Mouse (Mus musculus): ENCODE measurements around the gene Acvr1. TPM values are rescaled to one million over a fixed set of nuclear protein-coding genes. Genes with fewer than 3 reads are reported as not detected.

The Acvr1 gene
- polyA plus RNA-seq, 1 experiment from 2014 or later = 2.7 TPM

DNA sequence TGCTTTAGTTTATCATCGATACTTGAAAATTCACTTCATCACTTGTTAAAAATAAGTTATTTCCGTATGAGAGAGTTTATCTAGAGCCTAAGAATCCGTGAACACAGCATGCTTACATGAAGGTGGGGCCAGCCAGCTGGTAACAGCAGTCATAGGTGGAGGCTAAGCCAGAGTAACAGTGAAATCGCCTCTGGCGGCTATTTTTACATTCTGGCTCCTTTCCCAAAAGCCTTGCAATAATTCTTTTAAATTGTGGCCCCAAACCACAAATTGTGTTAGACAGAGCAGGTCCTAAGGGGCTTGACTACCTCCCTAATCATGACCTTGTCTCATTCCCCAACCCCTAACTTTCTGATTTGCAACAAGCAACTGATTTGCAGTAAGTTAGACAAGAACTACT, 214.1 kb downstream of the Acvr1 start:
- ATAC-seq = no peak
- 0 out of 2 replicates have a peak, but pooled peaks cover 7% of the 10 kb centered on the region for H3K4me1 ChIP-seq (ENCODE audit: insufficient read depth)
- no peak for DNase-seq
- no peak overlapping the region for H3K9ac ChIP-seq (replicated peaks)
- no peak for TF ChIP-seq EP300 (IDR thresholded peaks at IDR 0.05; ENCODE audit: low read depth)
- no peak for TF ChIP-seq CTCF (IDR thresholded peaks at IDR 0.05; ENCODE audit: low read depth)
- no peaks in the 10 kb centered on the region for H3K9me3 ChIP-seq (ENCODE audit: low read length)
- no peak overlapping the region for H3K27ac ChIP-seq (ENCODE audit: low read depth)
- WGBS (ENCODE audit: insufficient replicate concordance) = 61% methylated on average over 5 of the region's 5 CpGs
- H3K27me3 ChIP-seq (ENCODE audit: insufficient read depth, low read length) = peaks cover 13% of the 10 kb centered on the region
- H3K36me3 ChIP-seq (replicated peaks; ENCODE audit: insufficient read depth, low read length) = no peaks in the 10 kb centered on the region
- no peak overlapping the region for H3K4me3 ChIP-seq (ENCODE audit: low read depth, low read length)
- H3K4me2 ChIP-seq (ENCODE audit: low read depth, low read length) = no peak overlapping the region

- no peak overlapping the region for H3K4me2 ChIP-seq (ENCODE audit: low read depth, low read length)
- TF ChIP-seq CTCF (IDR thresholded peaks at IDR 0.05; ENCODE audit: low read depth) (no peak), EP300 (IDR thresholded peaks at IDR 0.05; ENCODE audit: low read depth) (no peak)
- ATAC-seq (no peak), DNase-seq (no peak)
- H3K4me1 ChIP-seq (ENCODE audit: insufficient read depth) = no peaks in the 10 kb centered on the region
- WGBS (ENCODE audit: insufficient replicate concordance) = 82% methylated on average over 2 of the region's 2 CpGs
- H3K27ac ChIP-seq (ENCODE audit: low read depth) = no peak overlapping the region
- H3K27me3 ChIP-seq (ENCODE audit: insufficient read depth, low read length) = no peaks in the 10 kb centered on the region
- H3K9ac ChIP-seq (replicated peaks) = no peak overlapping the region
- no peak overlapping the region for H3K4me3 ChIP-seq (ENCODE audit: low read depth, low read length)
- H3K9me3 ChIP-seq (ENCODE audit: low read length) = no peaks in the 10 kb centered on the region
- H3K36me3 ChIP-seq (replicated peaks; ENCODE audit: insufficient read depth, low read length) = no peaks in the 10 kb centered on the region
Observed at GRCm38 (mm10) chr2:58350657-58351056, 216.3 kb downstream of the Acvr1 start.

Other genes with a start within 250 kb of the Acvr1 start
- gene Acvr1c, start 209.3 kb downstream of the Acvr1 start, polyA plus RNA-seq (2015; fragmentation: Nextera tagmentation; extraction: Ambion mirVana) = 0.05 TPM in 2 replicates
- not detected in 2 replicates for gene Gm17409, start 97.0 kb downstream of the Acvr1 start, polyA plus RNA-seq (2015; fragmentation: Nextera tagmentation; extraction: Ambion mirVana)
- 45.7 and 55.8 TPM in 2 replicates for gene Upp2, start 141 bp upstream of the Acvr1 start, polyA plus RNA-seq (2015; fragmentation: Nextera tagmentation; extraction: Ambion mirVana)

Data from liver, postnatal 0 days (tissue).